Mouse (Mus musculus): ENCODE results near the gene Zfp263. TPM values are rescaled to one million over a fixed set of nuclear protein-coding genes. Genes with fewer than 3 reads are reported as not detected.

Gene Zfp263
- polyA plus RNA-seq, 1 experiment from 2014 or later = 19.1 TPM

GRCm38 (mm10) chr16:3745656-3746055 is 1.8 kb downstream of the Zfp263 start:
- TF ChIP-seq CTCF (IDR thresholded peaks at IDR 0.05; ENCODE audit: low read depth) (no peak), EP300 (optimal IDR thresholded peaks at IDR 0.05) (no peak)
- H3K4me2 ChIP-seq (replicated peaks; ENCODE audit: low read depth) = peak overlapping the region; percentile 93
- 0 out of 2 replicates have a peak overlapping the region, but pooled peaks have one; percentile 84 for H3K4me3 ChIP-seq (ENCODE audit: low read depth, low read length)
- H3K4me1 ChIP-seq (replicated peaks; ENCODE audit: control insufficient read depth, insufficient read depth) = peaks cover 8% of the 10 kb centered on the region
- 83% methylated on average over 4 of the region's 4 CpGs for WGBS
- H3K9me3 ChIP-seq (ENCODE audit: control insufficient read depth, low read length) = 0 out of 2 replicates have a peak, but pooled peaks cover 3% of the 10 kb centered on the region
- H3K27ac ChIP-seq (replicated peaks) = no peak overlapping the region
- DNase-seq (ENCODE audit: low spot score) (no peak), ATAC-seq (ENCODE audit: low FRiP score, low TSS enrichment) (no peak)
- H3K9ac ChIP-seq (ENCODE audit: low read length) = no peak overlapping the region
- H3K36me3 ChIP-seq (ENCODE audit: control insufficient read depth, insufficient read depth, low read length) = peaks cover 34% of the 10 kb centered on the region
- no peaks in the 10 kb centered on the region for H3K27me3 ChIP-seq (ENCODE audit: control insufficient read depth, insufficient read depth, low read length)

DNA sequence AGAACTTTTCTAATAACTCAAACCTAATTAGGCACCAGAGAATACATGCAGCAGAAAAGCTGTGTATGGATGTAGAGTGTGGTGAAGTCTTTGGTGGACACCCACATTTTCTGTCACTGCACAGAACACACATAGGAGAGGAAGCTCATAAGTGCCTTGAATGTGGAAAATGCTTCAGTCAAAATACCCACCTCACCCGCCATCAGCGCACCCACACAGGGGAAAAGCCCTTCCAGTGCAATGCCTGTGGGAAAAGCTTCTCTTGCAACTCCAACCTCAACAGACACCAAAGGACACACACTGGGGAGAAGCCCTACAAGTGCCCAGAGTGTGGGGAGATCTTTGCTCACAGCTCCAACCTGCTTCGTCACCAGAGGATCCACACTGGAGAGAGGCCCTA is 5.1 kb downstream of the Zfp263 start:
- no peak overlapping the region for H3K4me2 ChIP-seq (replicated peaks; ENCODE audit: low read depth)
- peaks cover 8% of the 10 kb centered on the region for H3K4me1 ChIP-seq (replicated peaks; ENCODE audit: control insufficient read depth, insufficient read depth)
- no peak for TF ChIP-seq EP300 (optimal IDR thresholded peaks at IDR 0.05)
- H3K9me3 ChIP-seq (ENCODE audit: control insufficient read depth, low read length) = 0 out of 2 replicates have a peak, but pooled peaks cover 3% of the 10 kb centered on the region
- ATAC-seq (ENCODE audit: low FRiP score, low TSS enrichment) (no peak), DNase-seq (ENCODE audit: low spot score) (no peak)
- H3K4me3 ChIP-seq (ENCODE audit: low read depth, low read length) = no peak overlapping the region
- no peak overlapping the region for H3K27ac ChIP-seq (replicated peaks)
- H3K36me3 ChIP-seq (ENCODE audit: control insufficient read depth, insufficient read depth, low read length) = peaks cover 45% of the 10 kb centered on the region
- 100% methylated on average over 3 of the region's 3 CpGs for WGBS
- H3K27me3 ChIP-seq (ENCODE audit: control insufficient read depth, insufficient read depth, low read length) = no peaks in the 10 kb centered on the region
- no peak overlapping the region for H3K9ac ChIP-seq (ENCODE audit: low read length)

GRCm38 (mm10) chr16:3771603-3772002 is 27.7 kb downstream of the Zfp263 start:
- no peaks in the 10 kb centered on the region for H3K4me1 ChIP-seq (replicated peaks; ENCODE audit: control insufficient read depth, insufficient read depth)
- TF ChIP-seq EP300 (optimal IDR thresholded peaks at IDR 0.05) = no peak
- TF ChIP-seq CTCF (IDR thresholded peaks at IDR 0.05; ENCODE audit: low read depth) = no peak

DNA sequence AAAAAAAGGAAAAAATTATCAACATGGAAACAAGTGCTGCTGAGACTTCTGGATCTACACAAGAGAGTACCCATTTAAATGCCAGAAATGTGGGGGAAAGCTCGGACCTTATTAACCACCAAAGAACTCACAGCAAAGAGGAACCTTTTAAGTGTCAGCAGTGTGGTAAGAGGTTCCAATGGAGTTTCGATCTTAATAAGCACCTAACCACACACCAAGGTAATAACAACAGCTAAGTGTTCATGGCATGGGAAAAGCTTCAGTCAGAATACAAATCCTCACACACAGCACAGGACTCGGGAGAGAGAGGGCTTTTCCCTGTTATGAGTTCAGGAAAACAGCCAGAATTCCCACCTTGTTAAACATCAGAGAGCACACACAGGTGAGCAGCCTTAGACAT is 32.5 kb downstream of the Zfp263 start:
- Histone ChIP-seq H3K4me3 (ENCODE audit: low read depth, low read length) (no peak overlapping the region), H3K4me2 (replicated peaks; ENCODE audit: low read depth) (no peak overlapping the region), H3K36me3 (ENCODE audit: control insufficient read depth, insufficient read depth, low read length) (no peaks in the 10 kb centered on the region), H3K27me3 (ENCODE audit: control insufficient read depth, insufficient read depth, low read length) (no peaks in the 10 kb centered on the region), H3K4me1 (replicated peaks; ENCODE audit: control insufficient read depth, insufficient read depth) (no peaks in the 10 kb centered on the region), H3K27ac (replicated peaks) (no peak overlapping the region), H3K9ac (ENCODE audit: low read length) (no peak overlapping the region), H3K9me3 (ENCODE audit: control insufficient read depth, low read length) (no peaks in the 10 kb centered on the region)
- WGBS = 79% methylated on average over 3 of the region's 3 CpGs
- DNase-seq (ENCODE audit: low spot score) (no peak), ATAC-seq (ENCODE audit: low FRiP score, low TSS enrichment) (no peak)
- TF ChIP-seq EP300 (optimal IDR thresholded peaks at IDR 0.05) = no peak
- TF ChIP-seq CTCF (IDR thresholded peaks at IDR 0.05; ENCODE audit: low read depth) = no peak

More at GRCm38 (mm10) chr16:3771603-3772002, 27.7 kb downstream of the Zfp263 start:
- no peaks in the 10 kb centered on the region for H3K36me3 ChIP-seq (ENCODE audit: control insufficient read depth, insufficient read depth, low read length)
- DNase-seq (ENCODE audit: low spot score) (no peak), ATAC-seq (ENCODE audit: low FRiP score, low TSS enrichment) (no peak)
- 98% methylated on average over 4 of the region's 4 CpGs for WGBS
- no peak overlapping the region for H3K9ac ChIP-seq (ENCODE audit: low read length)
- no peak overlapping the region for H3K4me2 ChIP-seq (replicated peaks; ENCODE audit: low read depth)
- H3K4me3 ChIP-seq (ENCODE audit: low read depth, low read length) = no peak overlapping the region
- no peaks in the 10 kb centered on the region for H3K27me3 ChIP-seq (ENCODE audit: control insufficient read depth, insufficient read depth, low read length)
- H3K27ac ChIP-seq (replicated peaks) = no peak overlapping the region
- H3K9me3 ChIP-seq (ENCODE audit: control insufficient read depth, low read length) = no peaks in the 10 kb centered on the region

GRCm38 (mm10) chr16:3777986-3778385 is 34.1 kb downstream of the Zfp263 start:
- no peak for ATAC-seq (ENCODE audit: low FRiP score, low TSS enrichment)
- no peak for TF ChIP-seq EP300 (optimal IDR thresholded peaks at IDR 0.05)
- no peak for TF ChIP-seq CTCF (IDR thresholded peaks at IDR 0.05; ENCODE audit: low read depth)
- no peak overlapping the region for H3K4me2 ChIP-seq (replicated peaks; ENCODE audit: low read depth)
- no peak overlapping the region for H3K4me3 ChIP-seq (ENCODE audit: low read depth, low read length)
- 33% methylated on average over 3 of the region's 3 CpGs for WGBS
- H3K4me1 ChIP-seq (replicated peaks; ENCODE audit: control insufficient read depth, insufficient read depth) = no peaks in the 10 kb centered on the region
- no peak for DNase-seq (ENCODE audit: low spot score)
- H3K36me3 ChIP-seq (ENCODE audit: control insufficient read depth, insufficient read depth, low read length) = no peaks in the 10 kb centered on the region
- no peak overlapping the region for H3K9ac ChIP-seq (ENCODE audit: low read length)
- H3K9me3 ChIP-seq (ENCODE audit: control insufficient read depth, low read length) = no peaks in the 10 kb centered on the region
- H3K27ac ChIP-seq (replicated peaks) = no peak overlapping the region
- H3K27me3 ChIP-seq (ENCODE audit: control insufficient read depth, insufficient read depth, low read length) = no peaks in the 10 kb centered on the region

- no peak overlapping the region for H3K27ac ChIP-seq (replicated peaks)
- no peak overlapping the region for H3K9ac ChIP-seq (ENCODE audit: low read length)
- H3K4me1 ChIP-seq (replicated peaks; ENCODE audit: control insufficient read depth, insufficient read depth) = no peaks in the 10 kb centered on the region
- no peaks in the 10 kb centered on the region for H3K9me3 ChIP-seq (ENCODE audit: control insufficient read depth, low read length)
- H3K4me3 ChIP-seq (ENCODE audit: low read depth, low read length) = no peak overlapping the region
- no peak for ATAC-seq (ENCODE audit: low FRiP score, low TSS enrichment)
- H3K36me3 ChIP-seq (ENCODE audit: control insufficient read depth, insufficient read depth, low read length) = no peaks in the 10 kb centered on the region
- DNase-seq (ENCODE audit: low spot score) = no peak
- H3K4me2 ChIP-seq (replicated peaks; ENCODE audit: low read depth) = no peak overlapping the region
- H3K27me3 ChIP-seq (ENCODE audit: control insufficient read depth, insufficient read depth, low read length) = no peaks in the 10 kb centered on the region
- TF ChIP-seq EP300 (optimal IDR thresholded peaks at IDR 0.05) = no peak
- TF ChIP-seq CTCF (IDR thresholded peaks at IDR 0.05; ENCODE audit: low read depth) = no peak
Measured at GRCm38 (mm10) chr16:3781237-3781636, 37.3 kb downstream of the Zfp263 start.

All from stomach, postnatal 0 days (tissue).